8 mouse cellular contexts compared by ENCODE assay signal in the genomic region with DNA sequence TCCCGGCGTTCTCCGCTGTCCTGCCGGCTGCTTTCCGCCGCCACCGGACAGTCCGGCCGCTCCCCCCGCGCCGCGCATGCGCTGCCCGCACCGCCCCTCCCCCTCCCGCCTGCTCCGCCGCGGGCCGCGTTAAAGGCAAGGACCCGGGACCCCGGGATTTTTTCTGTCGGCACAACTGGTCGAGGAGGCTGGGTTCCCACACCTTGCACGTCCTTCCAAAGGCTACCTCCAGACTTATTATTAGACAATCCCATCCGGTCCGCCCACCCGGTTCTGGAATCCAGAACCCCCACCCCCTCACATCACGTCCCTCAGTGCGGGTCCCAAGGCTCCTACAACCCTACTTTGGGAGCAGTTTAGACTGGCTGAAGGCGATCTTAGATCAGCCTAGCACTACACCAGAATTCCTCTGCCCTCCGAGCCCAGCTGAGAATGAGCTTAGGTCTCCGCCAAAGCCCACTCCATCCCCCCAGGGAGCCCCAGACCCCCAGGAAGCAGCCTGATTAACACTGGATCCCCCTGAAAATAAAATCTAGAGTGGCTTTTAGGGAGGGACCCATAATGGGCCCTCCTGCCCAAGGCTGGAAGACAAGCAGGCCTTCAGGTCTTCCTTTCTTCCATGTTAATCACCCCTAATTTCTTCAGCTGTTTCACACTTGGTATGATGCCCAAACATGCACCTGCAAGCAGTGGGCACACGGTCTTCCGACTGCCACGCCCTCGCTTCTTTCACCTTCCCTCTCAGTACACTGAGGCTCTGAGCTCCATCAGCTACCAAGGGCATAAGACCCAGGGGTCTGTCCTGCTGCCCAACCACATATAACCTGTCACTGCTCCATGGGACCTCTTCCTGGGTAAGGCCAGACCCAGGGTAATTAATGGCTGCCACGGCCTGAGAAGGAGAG. TPM values are rescaled to one million over a fixed set of nuclear protein-coding genes. Genes with fewer than 3 reads are reported as not detected.
DNase-seq lines count a peak whose midpoint lies in the region; ATAC-seq lines count a peak whose summit lies in the region.

A gene (minus strand): TSS at position 18 of the 905 bp plus-strand sequence.

- no peaks in the 10 kb centered on the region for H3K36me3 ChIP-seq in hindbrain, embryonic 16.5 days (ENCODE audit: control insufficient read depth, insufficient read depth, low read length)
- H3K36me3 ChIP-seq in midbrain, embryonic 11.5 days (ENCODE audit: control insufficient read depth, insufficient read depth, low read length), result no peaks in the 10 kb centered on the region
- H3K36me3 ChIP-seq in stomach, embryonic 15.5 days, result no peaks in the 10 kb centered on the region

- H3K27ac ChIP-seq in hindbrain, embryonic 16.5 days (ENCODE audit: low read depth, low read length), result peak within 1 kb of the TSS; percentile 86
- peak within 1 kb of the TSS; percentile 55 for H3K27ac ChIP-seq in midbrain, embryonic 11.5 days (ENCODE audit: low read depth, low read length)
- H3K27ac ChIP-seq in stomach, embryonic 15.5 days, result peak within 1 kb of the TSS; percentile 83

- H3K4me3 ChIP-seq in hindbrain, embryonic 16.5 days (ENCODE audit: low read length), result peak within 1 kb of the TSS; percentile 86
- H3K4me3 ChIP-seq in midbrain, embryonic 11.5 days (ENCODE audit: low read depth, low read length), result peak within 1 kb of the TSS; percentile 77
- H3K4me3 ChIP-seq in stomach, embryonic 15.5 days (replicated peaks), result peak within 1 kb of the TSS; percentile 81

- H3K27me3 ChIP-seq in hindbrain, embryonic 16.5 days (replicated peaks; ENCODE audit: control insufficient read depth, insufficient read depth, low read length), result no peaks in the 10 kb centered on the region
- no peaks in the 10 kb centered on the region for H3K27me3 ChIP-seq in midbrain, embryonic 11.5 days (ENCODE audit: control insufficient read depth, insufficient read depth, low read length)
- H3K27me3 ChIP-seq in stomach, embryonic 15.5 days (replicated peaks), result no peaks in the 10 kb centered on the region

- peak; percentile 60 for DNase-seq in adipocyte (ENCODE audit: low spot score)
- peak; percentile 95 to 96 for DNase-seq in cerebellum, postnatal 14 days
- peak in 1 of 2 experiments; percentile 64 for DNase-seq in gastrocnemius, adult 8-10 months (ENCODE audit: low spot score in 2 of 2)
- DNase-seq in left cerebral cortex, postnatal 25 days (ENCODE audit: low spot score in 2 of 2), result peak; percentile 65 to 72
- DNase-seq in midbrain, embryonic 11.5 days (ENCODE audit: low spot score, missing footprints), result peak; percentile 99
- DNase-seq in thymus, postnatal 25 days, result no peak

- intact Hi-C loops in left cerebral cortex, postnatal 25 days (cut with DNase I), result no loop called here

- peak within 1 kb of the TSS; percentile 95 for H3K9ac ChIP-seq in hindbrain, embryonic 16.5 days (ENCODE audit: low read depth, low read length)
- peak within 1 kb of the TSS; percentile 86 for H3K9ac ChIP-seq in midbrain, embryonic 11.5 days (ENCODE audit: low read length)
- H3K9ac ChIP-seq in stomach, embryonic 15.5 days, result peak within 1 kb of the TSS; percentile 90

- ATAC-seq in hindbrain, embryonic 16.5 days, result peak; percentile 50
- ATAC-seq in midbrain, embryonic 11.5 days (ENCODE audit: low FRiP score), result peak; percentile 69
- ATAC-seq in stomach, embryonic 15.5 days (ENCODE audit: insufficient read depth, low FRiP score, low read depth), result peak; percentile 33; the same call in 1 of the 2 replicates

- WGBS in hindbrain, embryonic 16.5 days, result 10% methylated on average over 33 of the region's 40 CpGs
- WGBS in midbrain, embryonic 11.5 days, result 9% methylated on average over 40 of the region's 40 CpGs
- WGBS in stomach, embryonic 15.5 days, result 10% methylated on average over 37 of the region's 40 CpGs

- H3K9me3 ChIP-seq in hindbrain, embryonic 16.5 days (ENCODE audit: control insufficient read depth, low read length), result no peaks in the 10 kb centered on the region
- no peaks in the 10 kb centered on the region for H3K9me3 ChIP-seq in midbrain, embryonic 11.5 days (ENCODE audit: control insufficient read depth, low read length)
- no peaks in the 10 kb centered on the region for H3K9me3 ChIP-seq in stomach, embryonic 15.5 days

- peaks cover 64% of the 10 kb centered on the region for H3K4me1 ChIP-seq in hindbrain, embryonic 16.5 days (ENCODE audit: control insufficient read depth, insufficient read depth, low read depth, low read length)
- H3K4me1 ChIP-seq in midbrain, embryonic 11.5 days (ENCODE audit: control insufficient read depth, insufficient read depth, low read length), result peaks cover 52% of the 10 kb centered on the region
- peaks cover 64% of the 10 kb centered on the region for H3K4me1 ChIP-seq in stomach, embryonic 15.5 days

- peak within 1 kb of the TSS; percentile 88 for H3K4me2 ChIP-seq in hindbrain, embryonic 16.5 days (ENCODE audit: low read length)
- H3K4me2 ChIP-seq in midbrain, embryonic 11.5 days, result peak within 1 kb of the TSS; percentile 56
- peak within 1 kb of the TSS; percentile 66 for H3K4me2 ChIP-seq in stomach, embryonic 15.5 days

RNA-seq across cellular contexts. Expression of the gene that starts here (rescaled TPM):
- 10 to 100 TPM; 10.7 to 11.1 (median 10.8) TPM for total RNA-seq in gastrocnemius, adult 8-10 months (2022)
- 37.6 and 50.0 TPM in 2 replicates for polyA plus RNA-seq in hindbrain, embryonic 16.5 days (2015; fragmentation: Nextera tagmentation; extraction: Ambion mirVana)
- total RNA-seq in left cerebral cortex, postnatal 25 days (2021), result 10 to 100 TPM; 50.6 to 51.7 TPM
- polyA plus RNA-seq in midbrain, embryonic 11.5 days (2014; fragmentation: Nextera tagmentation; extraction: Ambion mirVana), result 36.2 and 42.1 TPM in 2 replicates
- 38.7 and 39.7 TPM in 2 replicates for polyA plus RNA-seq in stomach, embryonic 15.5 days (2015; fragmentation: Nextera tagmentation; extraction: Ambion mirVana)

Comparison
In these comparisons a context has a peak if more than half of its experiments do, and no peak if none do; other contexts are left out.
1. RNA of the gene that starts here (total RNA-seq): 50.6 to 51.7 TPM in left cerebral cortex, postnatal 25 days; 10.7 to 11.1 TPM in gastrocnemius, adult 8-10 months; every median in the first group is over 4 times any median in the second.
2. Peak in every context shown above with its lines, with median percentiles within 50 percentile points of each other: ATAC-seq, H3K27ac ChIP-seq, H3K4me2 ChIP-seq, H3K4me3 ChIP-seq and H3K9ac ChIP-seq.